Mouse (Mus musculus): Measurements from ENCODE around the gene Rere. TPM values are rescaled to one million over a fixed set of nuclear protein-coding genes. Genes with fewer than 3 reads are reported as not detected.

The Rere gene
- total and polyA plus RNA-seq, 3 experiments = 3.1 to 36.5 (median 8.7) TPM

DNA sequence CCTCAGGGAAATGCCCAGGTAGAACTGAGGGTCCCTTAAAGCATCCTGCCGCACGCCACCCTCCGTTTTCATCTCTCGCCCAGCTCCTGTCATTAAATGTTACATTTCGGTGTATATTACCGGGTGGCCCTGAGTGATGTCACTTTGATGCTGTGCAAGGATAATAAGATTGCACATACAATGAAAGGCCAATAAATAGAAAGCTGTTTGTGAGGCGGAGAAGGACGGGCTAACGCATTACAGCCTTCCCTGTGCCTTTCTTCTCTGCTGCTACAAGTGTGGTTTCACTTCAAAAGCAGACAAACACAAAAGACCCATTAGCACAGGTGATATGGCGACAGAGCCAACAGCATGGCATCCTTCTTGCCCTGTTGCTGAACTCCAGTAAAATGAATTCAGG is 320.0 kb downstream of the Rere start:
- no peak for DNase-seq (ENCODE audit: extremely low read depth)
- in situ Hi-C loops (cut with MboI; ENCODE audit: low pct_ligation_motif_present, low pct_unique_long_range_greater_than_20kb, low sequenced_read_pairs) (no loop called here), dilution Hi-C loops (cut with MboI; ENCODE audit: extremely low pct_ligation_motif_present, extremely low pct_unique_long_range_greater_than_20kb, low sequenced_read_pairs) (no loop called here)
- no peak overlapping the region for H3K4me2 ChIP-seq (ENCODE audit: insufficient read depth, low read depth, poor library complexity, severe bottlenecking)
- H3K27ac ChIP-seq (ENCODE audit: insufficient read depth, low read depth) = no peak overlapping the region
- no peak overlapping the region for H3K4me3 ChIP-seq (replicated peaks in 1 of 3; ENCODE audit: low read depth in 2 of 3, low read length in 2 of 3, poor library complexity in 1 of 3)
- peaks cover 0 to 4% of the 10 kb centered on the region in 2 experiments; a peak in 1 of 4 replicates for H3K4me1 ChIP-seq (ENCODE audit: control insufficient read depth in 1 of 2, insufficient read depth in 2 of 2)
- H3K9ac ChIP-seq (ENCODE audit: insufficient read depth, low read depth) = no peak overlapping the region
- TF ChIP-seq BHLHE40 (IDR thresholded peaks at IDR 0.05; ENCODE audit: low read depth, low read length) (no peak), POLR2AphosphoS2 (IDR thresholded peaks at IDR 0.05; ENCODE audit: low read depth, low read length) (no peak), USF1 (IDR thresholded peaks at IDR 0.05; ENCODE audit: low read depth, low read length) (no peak), GABPA (IDR thresholded peaks at IDR 0.05; ENCODE audit: insufficient replicate concordance, low read depth, low read length) (no peak), NRF1 (IDR thresholded peaks at IDR 0.05; ENCODE audit: low read depth, low read length) (no peak), RAD21 (IDR thresholded peaks at IDR 0.05; ENCODE audit: low read depth, low read length) (no peak), IRF4 (IDR thresholded peaks at IDR 0.05; ENCODE audit: low read depth, low read length) (no peak), POLR2A (IDR thresholded peaks at IDR 0.05; ENCODE audit: low read depth, low read length) (no peak), RCOR1 (conservative IDR thresholded peaks at IDR 0.05; ENCODE audit: low read depth, low read length) (no peak), SMC3 (IDR thresholded peaks at IDR 0.05; ENCODE audit: low read depth, low read length) (no peak), ZNF384 (IDR thresholded peaks at IDR 0.05; ENCODE audit: low read depth, low read length) (no peak), ETS1 (conservative IDR thresholded peaks at IDR 0.05; ENCODE audit: low read depth, low read length) (no peak), ZKSCAN1 (IDR thresholded peaks at IDR 0.05; ENCODE audit: borderline replicate concordance, low read depth, low read length) (no peak), KAT2A (IDR thresholded peaks at IDR 0.05; ENCODE audit: insufficient replicate concordance, low read length) (no peak), MAX (IDR thresholded peaks at IDR 0.05; ENCODE audit: low read length) (no peak), TCF12 (IDR thresholded peaks at IDR 0.05; ENCODE audit: low read depth, low read length) (no peak), TBP (conservative IDR thresholded peaks at IDR 0.05; ENCODE audit: low read depth, low read length) (no peak), JUN (IDR thresholded peaks at IDR 0.05; ENCODE audit: insufficient read depth, low read depth, low read length) (no peak)
- no peaks in the 10 kb centered on the region for H3K79me2 ChIP-seq (replicated peaks; ENCODE audit: control insufficient read depth, extremely low read depth, insufficient read depth, poor library complexity, severe bottlenecking)
- peaks cover 0 to 59% of the 10 kb centered on the region in 2 experiments for H3K36me3 ChIP-seq (replicated peaks in 1 of 2; ENCODE audit: control insufficient read depth in 1 of 2, insufficient read depth in 1 of 2, low read length in 1 of 2)
- no peaks in the 10 kb centered on the region for H3K9me3 ChIP-seq (replicated peaks; ENCODE audit: low read length)
- no peaks in the 10 kb centered on the region for H3K27me3 ChIP-seq (replicated peaks)

DNA sequence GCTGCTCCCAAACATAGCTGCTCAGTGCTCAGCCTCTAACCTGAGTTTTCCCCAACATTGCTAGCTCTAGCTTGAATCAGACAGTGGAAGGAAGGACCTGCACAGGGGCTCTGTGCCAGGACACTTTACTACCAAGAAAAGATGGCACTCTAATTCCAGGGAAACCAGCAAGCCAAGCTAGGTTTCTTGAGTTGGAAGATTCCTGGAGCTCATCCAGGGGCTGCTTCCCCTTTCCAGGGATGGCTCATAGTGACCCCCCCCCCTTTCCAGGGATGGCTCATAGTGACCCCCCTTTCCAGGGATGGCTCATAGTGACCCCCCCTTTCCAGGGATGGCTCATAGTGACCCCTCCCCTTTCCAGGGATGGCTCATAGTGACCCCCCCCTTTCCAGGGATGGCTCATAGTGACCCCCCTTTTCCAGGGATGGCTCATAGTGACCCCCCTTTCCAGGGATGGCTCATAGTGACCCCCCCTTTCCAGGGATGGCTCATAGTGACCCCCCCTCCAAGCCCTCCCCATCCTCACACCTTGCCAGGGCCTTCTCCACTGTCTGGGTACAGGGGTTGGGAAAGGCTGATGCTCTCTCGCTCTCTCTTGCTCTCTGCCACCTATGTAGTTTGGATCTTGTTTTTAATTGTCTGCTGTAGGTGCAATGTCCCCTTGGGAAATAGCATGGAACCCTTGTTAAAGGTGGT is 322.1 kb downstream of the Rere start:
- Histone ChIP-seq H3K4me2 (ENCODE audit: insufficient read depth, low read depth, poor library complexity, severe bottlenecking) (no peak overlapping the region), H3K4me1 (ENCODE audit: control insufficient read depth in 1 of 2, insufficient read depth in 2 of 2) (peaks cover 0 to 5% of the 10 kb centered on the region in 2 experiments; a peak in 2 of 4 replicates), H3K9me3 (replicated peaks; ENCODE audit: low read length) (no peaks in the 10 kb centered on the region), H3K79me2 (replicated peaks; ENCODE audit: control insufficient read depth, extremely low read depth, insufficient read depth, poor library complexity, severe bottlenecking) (no peaks in the 10 kb centered on the region), H3K4me3 (replicated peaks in 1 of 3; ENCODE audit: low read depth in 2 of 3, low read length in 2 of 3, poor library complexity in 1 of 3) (no peak overlapping the region), H3K27ac (ENCODE audit: insufficient read depth, low read depth) (no peak overlapping the region), H3K36me3 (replicated peaks in 1 of 2; ENCODE audit: control insufficient read depth in 1 of 2, insufficient read depth in 1 of 2, low read length in 1 of 2) (peaks cover 0 to 56% of the 10 kb centered on the region in 2 experiments), H3K27me3 (replicated peaks) (no peaks in the 10 kb centered on the region), H3K9ac (ENCODE audit: insufficient read depth, low read depth) (no peak overlapping the region)
- no peak for TF ChIP-seq BHLHE40 (IDR thresholded peaks at IDR 0.05; ENCODE audit: low read depth, low read length)
- TF ChIP-seq ZNF384 (IDR thresholded peaks at IDR 0.05; ENCODE audit: low read depth, low read length) = no peak
- TF ChIP-seq SIN3A (IDR thresholded peaks at IDR 0.05; ENCODE audit: low read length) = no peak
- no peak for TF ChIP-seq ZMIZ1 (IDR thresholded peaks at IDR 0.05; ENCODE audit: low read depth, low read length)
- TF ChIP-seq CHD2 (IDR thresholded peaks at IDR 0.05; ENCODE audit: low read length) = no peak
- TF ChIP-seq NRF1 (IDR thresholded peaks at IDR 0.05; ENCODE audit: low read depth, low read length) = no peak
- dilution Hi-C loops (cut with MboI; ENCODE audit: extremely low pct_ligation_motif_present, extremely low pct_unique_long_range_greater_than_20kb, low sequenced_read_pairs) (no loop called here), in situ Hi-C loops (cut with MboI; ENCODE audit: low pct_ligation_motif_present, low pct_unique_long_range_greater_than_20kb, low sequenced_read_pairs) (no loop called here)
- DNase-seq (ENCODE audit: extremely low read depth) = no peak

Measured in CH12.LX (cell line).